Mouse (Mus musculus) lung, postnatal 0 days (tissue): ENCODE data around the gene Igfbp4.

Source experiments
- CTCF ChIP-seq: IDR thresholded peaks from 2 replicates; pipeline ENCODE4 v1.5.1; 2016; ENCODE audit warnings: antibody characterized with exemption, mild to moderate bottlenecking
- EP300 ChIP-seq: IDR thresholded peaks from 2 replicates; pipeline ENCODE4 v1.6.1; 2016; ENCODE audit warnings: antibody characterized with exemption, mild to moderate bottlenecking, control low read depth

GRCm38 (mm10) chr11:99010706-99011105 is 30.3 kb upstream of the Igfbp4 start:
- no peak for TF ChIP-seq CTCF
- TF ChIP-seq EP300, result no peak
